Mouse (Mus musculus) retina, postnatal 1 day (tissue): ENCODE data around the gene Cacna2d3.

ENCODE experiments used
- DNase-seq: peaks from one replicate; pipeline ENCODE4 v3.0.0-alpha.2; 2012

Gene Cacna2d3

GRCm38 (mm10) chr14:29137006-29137579 lies 584.6 kb downstream of the Cacna2d3 start:
- no peak for DNase-seq

GRCm38 (mm10) chr14:29134901-29135300 lies 586.8 kb downstream of the Cacna2d3 start:
- DNase-seq, result no peak

- no peak for DNase-seq
Observed at GRCm38 (mm10) chr14:29130511-29130910, 591.2 kb downstream of the Cacna2d3 start.

DNA sequence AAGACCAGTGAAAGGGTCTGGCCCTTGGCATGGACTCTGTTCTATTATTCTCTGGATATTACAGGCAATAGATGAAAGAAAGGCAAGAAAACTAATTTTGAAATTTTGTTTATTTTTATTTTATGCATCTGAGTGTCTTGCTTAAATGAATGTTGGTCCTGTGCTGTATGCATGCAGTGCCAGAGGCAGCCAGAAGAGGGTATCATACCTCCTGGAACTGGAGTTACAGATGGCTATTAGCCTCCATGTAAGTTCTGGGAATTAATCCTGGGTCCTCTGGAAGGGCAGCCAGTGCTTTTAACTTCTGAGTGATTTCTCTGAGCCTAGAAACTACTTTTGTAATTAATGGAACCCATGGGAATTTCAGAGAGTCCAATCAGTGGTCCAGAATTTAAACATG lies 597.8 kb downstream of the Cacna2d3 start:
- DNase-seq, result no peak

DNA sequence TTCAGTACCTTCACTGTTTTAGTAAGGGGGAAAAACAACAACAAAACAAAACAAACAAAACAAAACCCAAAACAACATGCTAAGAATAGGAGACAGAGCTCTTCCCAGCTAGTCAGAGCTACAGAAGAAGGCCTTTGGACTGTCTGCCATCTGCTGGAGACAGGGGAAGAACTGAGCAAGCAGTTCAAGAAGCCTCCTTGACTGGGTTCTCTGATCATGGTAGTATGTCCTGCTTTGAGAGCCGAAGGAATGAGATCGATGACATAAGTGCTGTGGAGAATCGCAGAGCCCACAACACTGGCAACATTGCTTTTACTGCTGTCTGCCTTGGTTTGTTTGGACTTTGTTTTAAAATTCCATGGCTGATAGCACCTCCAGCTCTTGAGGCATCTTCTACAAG lies 598.9 kb downstream of the Cacna2d3 start:
- DNase-seq, result no peak

DNA sequence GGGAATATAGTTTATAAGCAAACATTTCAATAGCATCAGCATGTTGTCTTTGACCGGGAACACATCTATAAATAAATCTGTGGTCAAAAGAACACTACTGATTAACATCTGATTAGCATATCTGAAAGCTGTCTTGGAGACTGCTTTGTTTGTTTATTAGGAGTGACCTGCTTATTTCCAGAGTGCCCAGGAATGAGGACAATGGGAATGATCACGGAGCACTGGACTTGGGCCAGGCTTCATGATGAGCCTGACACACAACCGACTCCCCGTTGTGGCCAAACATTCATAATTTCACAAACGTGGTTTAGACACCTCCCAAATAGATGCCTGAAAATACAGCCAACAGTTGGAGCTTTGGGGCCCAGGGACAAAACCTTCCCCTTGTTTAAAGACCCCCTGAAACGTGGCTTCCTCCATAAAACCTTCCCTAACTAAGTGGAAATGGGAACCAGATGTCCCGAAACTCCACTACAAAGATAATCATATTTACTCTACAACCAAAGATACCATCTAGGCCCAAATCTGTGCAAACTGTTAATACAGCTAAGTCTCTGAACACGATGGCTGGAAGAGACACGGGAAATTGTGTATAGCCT lies 607.7 kb downstream of the Cacna2d3 start:
- DNase-seq, result peak; percentile 94

DNA sequence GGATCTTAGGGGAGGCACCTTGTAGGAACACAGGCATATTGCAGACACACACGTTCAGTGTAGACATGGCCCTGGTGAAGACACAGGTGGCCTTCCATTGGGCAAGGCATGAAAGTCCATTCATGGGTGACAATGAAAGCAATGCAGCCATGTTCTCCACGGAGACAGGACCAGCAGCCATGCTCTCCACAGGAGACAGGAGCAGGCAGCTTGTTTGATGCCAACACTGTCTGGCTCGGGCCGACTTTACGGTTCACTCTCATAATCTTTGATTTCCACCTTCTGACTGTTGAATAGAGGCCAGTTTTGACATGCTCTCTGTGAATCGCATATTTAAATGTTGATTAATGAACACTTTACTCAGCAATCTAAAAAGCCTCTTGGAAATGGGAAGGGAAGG lies 610.0 kb downstream of the Cacna2d3 start:
- DNase-seq, result no peak

- no peak for DNase-seq
Observed at GRCm38 (mm10) chr14:29110351-29111091, 611.1 kb downstream of the Cacna2d3 start.

GRCm38 (mm10) chr14:29107464-29107863 lies 614.2 kb downstream of the Cacna2d3 start:
- no peak for DNase-seq

DNA sequence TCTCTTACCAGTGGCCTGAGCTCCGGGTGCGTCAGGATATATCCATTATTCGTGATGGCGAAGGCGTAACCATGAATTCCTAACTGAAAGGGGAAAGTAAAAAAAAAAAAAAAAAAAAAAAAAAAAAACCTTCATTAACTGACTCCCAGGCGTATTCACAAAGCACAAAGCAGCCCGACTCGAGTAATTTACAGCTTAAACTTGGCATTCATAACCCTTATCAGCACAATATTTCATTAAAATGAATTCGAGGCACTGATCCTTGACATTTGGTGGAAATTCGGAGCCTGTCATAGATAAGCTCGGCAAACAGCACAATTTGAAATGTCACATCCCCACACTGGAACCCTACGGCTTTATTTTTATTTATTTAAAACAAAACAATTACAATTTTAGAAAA lies 623.9 kb downstream of the Cacna2d3 start:
- DNase-seq, result no peak

GRCm38 (mm10) chr14:29095431-29095830 lies 626.2 kb downstream of the Cacna2d3 start:
- DNase-seq, result no peak

GRCm38 (mm10) chr14:29090074-29090473 lies 631.6 kb downstream of the Cacna2d3 start:
- DNase-seq, result peak; percentile 77

DNA sequence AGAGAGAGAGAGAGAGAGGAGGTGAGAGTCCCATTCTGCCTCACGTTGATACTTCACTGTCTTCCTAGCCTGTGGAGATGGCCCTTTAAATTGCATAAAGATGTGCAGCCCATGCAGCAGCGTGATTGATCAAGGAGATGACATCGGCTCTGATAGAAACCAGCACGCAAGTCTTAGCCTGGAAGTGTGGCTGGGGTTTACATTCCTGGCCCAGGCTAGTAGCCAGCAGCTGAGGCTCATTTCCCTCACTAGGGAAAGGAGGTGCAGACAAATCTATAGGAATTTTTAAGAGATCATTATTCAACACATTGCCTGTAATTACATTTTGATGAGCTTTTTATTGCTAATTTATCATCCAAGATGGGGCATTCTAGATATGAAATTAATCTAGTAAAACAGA lies 635.1 kb downstream of the Cacna2d3 start:
- no peak for DNase-seq

- no peak for DNase-seq
Observed at GRCm38 (mm10) chr14:29085493-29086159, 636.0 kb downstream of the Cacna2d3 start.

- no peak for DNase-seq
Observed at GRCm38 (mm10) chr14:29082171-29082570, 639.5 kb downstream of the Cacna2d3 start.

DNA sequence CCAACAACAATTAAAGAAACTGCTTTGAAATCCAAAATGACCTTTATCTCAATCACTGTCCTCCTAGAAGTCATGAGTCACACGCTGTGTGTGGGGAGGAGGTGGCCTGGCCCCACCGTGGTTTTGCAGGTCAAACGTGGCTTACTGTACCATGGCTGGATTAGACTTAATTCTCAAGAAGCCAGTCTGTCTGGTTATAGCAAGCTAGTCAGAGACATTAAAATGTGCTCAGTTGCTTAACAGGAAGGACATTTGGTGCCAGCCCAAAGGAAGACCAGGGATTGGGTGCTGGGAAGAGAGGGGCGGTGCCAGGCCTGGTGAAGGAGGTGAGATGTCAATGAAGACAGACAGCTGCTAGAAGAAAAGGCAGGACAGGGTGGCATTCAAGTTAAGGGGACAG lies 641.0 kb downstream of the Cacna2d3 start:
- DNase-seq, result no peak

- no peak for DNase-seq
Observed at GRCm38 (mm10) chr14:29080228-29080627, 641.4 kb downstream of the Cacna2d3 start.

GRCm38 (mm10) chr14:29077418-29077817 lies 644.2 kb downstream of the Cacna2d3 start:
- no peak for DNase-seq

GRCm38 (mm10) chr14:29073747-29074146 lies 647.9 kb downstream of the Cacna2d3 start:
- peak; percentile 38 for DNase-seq

DNA sequence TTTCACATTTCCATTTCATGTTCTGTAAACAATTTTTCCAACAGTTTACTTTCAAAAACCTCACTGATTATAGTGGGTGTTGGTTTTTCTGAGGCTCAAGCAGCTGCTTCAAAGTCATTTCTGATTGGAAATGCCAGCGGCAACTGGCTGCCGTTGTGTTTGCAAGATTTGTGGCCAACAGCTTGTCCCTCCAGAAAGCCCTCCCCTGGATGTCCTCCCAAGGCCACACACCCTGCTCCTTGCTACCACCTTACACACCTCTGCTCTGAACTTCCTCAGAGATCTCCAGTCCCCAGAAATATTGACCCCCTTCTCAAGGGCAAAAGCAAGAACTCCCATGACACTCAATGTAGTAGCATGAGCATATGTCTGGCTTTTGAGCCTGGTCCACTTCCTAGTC lies 659.0 kb downstream of the Cacna2d3 start:
- no peak for DNase-seq

- DNase-seq, result no peak
Observed at GRCm38 (mm10) chr14:29061491-29061890, 660.2 kb downstream of the Cacna2d3 start.

- DNase-seq, result no peak
Observed at GRCm38 (mm10) chr14:29060679-29061078, 661.0 kb downstream of the Cacna2d3 start.

- no peak for DNase-seq
Observed at GRCm38 (mm10) chr14:29051951-29052835, 669.5 kb downstream of the Cacna2d3 start.
